Comparison of ENCODE assay signal across 14 mouse cellular contexts in genomic region chr4:141603921-141604320, GRCm38 (mm10). TPM values are rescaled to one million over a fixed set of nuclear protein-coding genes. Genes with fewer than 3 reads are reported as not detected.
DNase-seq lines count a peak whose midpoint lies in the region; ATAC-seq lines count a peak whose summit lies in the region.
"Had no signal": no experiment of that assay in that cellular context is flagged by ENCODE, and none has a peak within 500 bp of the region (broad histone marks: within the 10 kb centered on the region; RNA-seq: fewer than 3 reads in every experiment).

No protein-coding gene starts in this region.

- H3K4me1 ChIP-seq in kidney, embryonic 16.5 days (ENCODE audit: insufficient read depth, low read length) = peaks cover 23% of the 10 kb centered on the region
- H3K4me1 ChIP-seq in intestine, embryonic 15.5 days (replicated peaks) = peaks cover 33% of the 10 kb centered on the region

- peak overlapping the region; percentile 74 for H3K27ac ChIP-seq in kidney, embryonic 16.5 days (ENCODE audit: low read length)
- peak overlapping the region; percentile 48; the same call in 1 of the 2 replicates for H3K27ac ChIP-seq in intestine, embryonic 15.5 days
- H3K27ac ChIP-seq: neural tube, embryonic 15.5 days had no signal

- no peaks in the 10 kb centered on the region for H3K27me3 ChIP-seq in kidney, embryonic 16.5 days (ENCODE audit: insufficient read depth, low read length)
- no peaks in the 10 kb centered on the region for H3K27me3 ChIP-seq in intestine, embryonic 15.5 days (replicated peaks)

- DNase-seq in heart, adult 11 months = peak; percentile 91
- no peak for DNase-seq in heart, postnatal 4 days
- no peak for DNase-seq in kidney, postnatal 25 days
- DNase-seq in NIH3T3 (ENCODE audit: low read depth) = peak; percentile 58
- no peak for DNase-seq in right cerebral cortex, adult 2 months (ENCODE audit: low spot score in 2 of 2)
- DNase-seq in spleen, postnatal 36 days (ENCODE audit: low spot score in 2 of 2) = no peak
- DNase-seq: embryo, embryonic 11 days; gastrocnemius, postnatal 25 days; layer of hippocampus, adult 9-11 months; lung, adult 2 months had no signal

- ATAC-seq in kidney, embryonic 16.5 days (ENCODE audit: low FRiP score, low TSS enrichment) = no peak
- ATAC-seq in intestine, embryonic 15.5 days = no peak

- no peak overlapping the region for H3K9ac ChIP-seq in kidney, embryonic 16.5 days (replicated peaks; ENCODE audit: low read length)
- no peak overlapping the region for H3K9ac ChIP-seq in intestine, embryonic 15.5 days
- H3K9ac ChIP-seq: neural tube, embryonic 15.5 days had no signal

- H3K9me3 ChIP-seq in kidney, embryonic 16.5 days (ENCODE audit: low read length) = peaks cover 4% of the 10 kb centered on the region
- H3K9me3 ChIP-seq in intestine, embryonic 15.5 days = no peaks in the 10 kb centered on the region
- H3K9me3 ChIP-seq: neural tube, embryonic 15.5 days had no signal

- no peak overlapping the region for H3K4me3 ChIP-seq in kidney, embryonic 16.5 days (ENCODE audit: low read length)
- H3K4me3 ChIP-seq in intestine, embryonic 15.5 days (replicated peaks) = no peak overlapping the region
- H3K4me3 ChIP-seq: neural tube, embryonic 15.5 days had no signal

- no peak overlapping the region for H3K4me2 ChIP-seq in kidney, embryonic 16.5 days (replicated peaks; ENCODE audit: low read depth, low read length)
- H3K4me2 ChIP-seq in intestine, embryonic 15.5 days (replicated peaks) = no peak overlapping the region
- H3K4me2 ChIP-seq: midbrain, embryonic 11.5 days; neural tube, embryonic 15.5 days had no signal

- WGBS in kidney, embryonic 16.5 days = 80% methylated on average over 4 of the region's 4 CpGs
- WGBS in intestine, embryonic 15.5 days = 70% methylated on average over 4 of the region's 4 CpGs

- H3K36me3 ChIP-seq in kidney, embryonic 16.5 days (ENCODE audit: insufficient read depth, low read length) = no peaks in the 10 kb centered on the region
- no peaks in the 10 kb centered on the region for H3K36me3 ChIP-seq in intestine, embryonic 15.5 days
- H3K36me3 ChIP-seq: neural tube, embryonic 15.5 days had no signal

RNA-seq across cellular contexts. Expression of gene Fblim1, which starts 2.0 kb away (rescaled TPM):
- total RNA-seq in heart, postnatal 4 days (2021) = 100 to 1,000 TPM; 122 to 145 TPM
- 76.4 and 85.2 TPM in 2 replicates for polyA plus RNA-seq in kidney, embryonic 16.5 days (2015; fragmentation: Nextera tagmentation; extraction: Ambion mirVana)
- polyA plus RNA-seq in intestine, embryonic 15.5 days (2015; fragmentation: Nextera tagmentation; extraction: Ambion mirVana) = 63.9 and 68.9 TPM in 2 replicates

RNA-seq across cellular contexts. Expression of gene Tmem82, which starts 14.5 kb away (rescaled TPM):
- total RNA-seq in heart, postnatal 4 days (2021) = 1 to 10 TPM; 3.1 to 3.2 TPM
- 4.3 and 5.4 TPM in 2 replicates for polyA plus RNA-seq in kidney, embryonic 16.5 days (2015; fragmentation: Nextera tagmentation; extraction: Ambion mirVana)
- polyA plus RNA-seq in intestine, embryonic 15.5 days (2015; fragmentation: Nextera tagmentation; extraction: Ambion mirVana) = 18.5 and 21.0 TPM in 2 replicates

RNA-seq across cellular contexts. Expression of gene Slc25a34, which starts 19.7 kb away (rescaled TPM):
- total RNA-seq in heart, postnatal 4 days (2021) = 10 to 100 TPM; 32.5 to 33.6 TPM
- polyA plus RNA-seq in kidney, embryonic 16.5 days (2015; fragmentation: Nextera tagmentation; extraction: Ambion mirVana) = 0.54 and 0.69 TPM in 2 replicates
- polyA plus RNA-seq in intestine, embryonic 15.5 days (2015; fragmentation: Nextera tagmentation; extraction: Ambion mirVana) = 3.3 and 4.3 TPM in 2 replicates
- polyA plus RNA-seq: midbrain, embryonic 11.5 days had no signal

Comparison
In these comparisons a context has a peak if more than half of its experiments do, and no peak if none do; other contexts are left out.
1. DNase-seq: peak in heart, adult 11 months (single experiment) and NIH3T3 (single experiment); none in heart, postnatal 4 days (single experiment), kidney, postnatal 25 days (0 of 2), right cerebral cortex, adult 2 months (0 of 2) and spleen, postnatal 36 days (0 of 2).